Mouse (Mus musculus) cortical plate, adult 2 months (tissue): ENCODE results near the gene Magi1.

Source experiments
- CTCF ChIP-seq: fragments of 200-500 bp; IDR thresholded peaks from 2 replicates; pipeline ENCODE4 v1.5.1; 2011; ENCODE audit warnings: mild to moderate bottlenecking, control low read depth, low read length; ENCODE audit not compliant: insufficient read depth; ENCODE audit errors: extremely low read depth
- POLR2A ChIP-seq: fragments of 200-500 bp; IDR thresholded peaks from 2 replicates; pipeline ENCODE4 v1.6.1; 2011; ENCODE audit warnings: mild to moderate bottlenecking, low read length, control low read depth; ENCODE audit not compliant: insufficient read depth; ENCODE audit errors: extremely low read depth

DNA sequence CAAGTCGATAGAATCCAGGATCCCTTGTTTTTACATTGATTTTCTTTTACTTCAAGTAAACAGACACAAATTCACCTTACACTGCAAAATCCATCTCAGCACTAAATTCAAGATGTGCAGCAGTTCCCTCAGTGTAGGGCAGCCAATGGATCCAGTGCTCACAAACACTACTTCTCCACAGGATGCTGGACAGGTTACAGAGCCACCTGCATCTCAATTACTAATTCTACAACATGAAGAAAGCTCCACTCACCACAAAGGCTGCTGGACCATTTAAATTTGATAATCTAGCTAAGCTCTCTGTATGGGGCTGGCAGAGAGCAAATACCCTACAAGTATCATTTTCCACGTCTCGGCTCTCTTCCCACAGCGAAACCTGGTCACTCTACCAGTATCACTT is 445.3 kb downstream of the Magi1 start:
- TF ChIP-seq CTCF: no peak
- no peak for TF ChIP-seq POLR2A
